Mouse (Mus musculus) cerebellum, postnatal 36 days (tissue): ENCODE results near the gene Nox3.

Experiments used
- DNase-seq, 2 experiments: peaks; one replicate each; pipeline ENCODE4 v3.0.0; 2021 to 2022; ENCODE audit warnings: mixed read lengths in 2 of 2

Gene Nox3

DNA sequence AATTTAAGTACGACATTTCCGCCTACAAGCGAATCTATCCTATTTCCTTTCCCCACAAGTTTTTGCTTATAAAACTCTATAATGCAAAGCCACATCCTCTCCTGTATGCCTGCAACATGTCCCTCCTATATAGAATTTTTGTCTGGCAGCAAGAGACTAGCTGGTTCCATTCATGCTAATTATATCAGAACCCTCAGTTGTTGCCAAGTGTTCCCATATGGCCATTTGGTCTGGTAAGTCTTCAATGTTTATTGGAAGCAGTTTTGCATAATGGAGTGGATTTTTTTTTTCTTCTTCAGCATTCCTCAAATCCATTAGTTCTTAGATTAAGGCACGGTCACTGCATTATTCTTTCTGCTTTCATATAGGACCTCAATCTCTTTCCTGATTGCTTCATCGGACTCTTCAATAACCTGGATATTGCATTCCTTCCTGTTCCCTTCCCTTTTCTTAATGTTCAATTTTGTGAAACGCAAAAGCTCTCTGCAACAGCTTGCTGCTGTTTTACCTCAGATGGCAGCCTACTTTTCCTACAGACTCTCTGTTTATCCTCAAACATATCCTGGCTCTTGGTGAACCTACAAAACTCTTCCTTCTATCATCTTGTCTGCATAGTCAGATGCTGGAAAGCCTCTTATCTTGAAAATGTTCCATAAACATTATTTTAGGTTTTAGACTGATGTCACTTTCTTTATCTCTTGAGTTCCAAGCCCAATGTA lies 92.9 kb downstream of the Nox3 start:
- peak in 1 of 2 experiments; percentile 30 for DNase-seq

DNA sequence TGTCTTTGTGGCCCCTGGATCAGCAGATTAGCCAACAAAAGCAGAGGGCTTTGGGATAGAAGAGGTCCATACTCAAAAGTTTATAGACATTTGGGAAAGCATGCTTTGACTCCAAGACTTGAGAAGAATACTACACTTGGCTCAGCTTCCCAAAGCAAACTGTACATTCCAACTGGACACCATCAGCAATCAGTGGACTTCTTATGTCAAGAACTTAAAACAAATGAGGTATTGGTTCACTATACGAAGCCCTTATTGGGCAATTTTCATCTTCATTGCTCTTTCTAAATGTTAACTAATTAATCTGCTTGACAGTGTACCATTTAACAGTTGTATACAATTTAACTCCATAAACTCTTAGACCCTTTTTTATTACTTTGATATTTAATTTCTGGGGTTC lies 97.7 kb downstream of the Nox3 start:
- DNase-seq = no peak

DNA sequence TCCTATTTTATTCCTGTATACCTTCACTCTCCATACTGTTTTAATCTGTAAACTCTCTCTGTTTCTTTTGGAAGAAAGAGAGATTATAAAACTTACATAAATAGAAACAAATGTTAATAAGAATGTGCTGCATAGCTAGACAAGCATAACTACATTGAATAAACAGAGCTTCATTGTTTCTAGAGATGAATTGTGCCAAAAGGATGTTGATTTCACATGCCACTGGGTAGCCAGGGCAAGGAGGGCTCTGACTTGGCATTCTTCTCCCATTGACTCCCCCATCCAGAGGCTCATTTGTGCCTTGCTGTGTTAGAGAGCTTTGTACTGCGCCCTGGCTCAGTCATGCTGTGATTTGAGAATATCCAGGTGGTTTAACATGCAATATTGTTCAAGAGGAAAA lies 98.2 kb downstream of the Nox3 start:
- DNase-seq = no peak

DNA sequence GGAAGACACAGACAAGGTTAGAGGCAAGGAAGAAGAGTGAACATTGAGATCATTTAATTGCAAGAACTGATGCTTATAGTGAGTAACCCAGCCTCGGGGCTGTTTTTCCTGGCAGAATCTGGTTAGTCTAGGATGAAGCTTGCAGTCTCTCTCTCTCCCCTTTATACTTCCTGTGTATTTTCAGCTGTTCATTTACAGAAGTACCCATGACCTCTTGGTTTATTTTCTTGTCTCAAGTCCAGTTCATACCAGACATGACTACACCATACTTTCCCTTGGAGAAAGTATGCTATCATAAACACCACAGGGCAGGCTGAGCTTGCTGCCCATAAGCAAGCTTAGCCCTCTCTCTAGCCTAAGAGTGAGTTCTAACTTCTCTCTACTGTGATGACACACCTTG lies 98.9 kb downstream of the Nox3 start:
- DNase-seq = no peak
